Mouse (Mus musculus) testis, postnatal 10 days (tissue): ENCODE results near the gene Olfr267.

ENCODE experiments used
- DNase-seq: peaks from one replicate; pipeline ENCODE4 v3.0.0; 2021; ENCODE audit warnings: low spot score

Olfr267 gene

DNA sequence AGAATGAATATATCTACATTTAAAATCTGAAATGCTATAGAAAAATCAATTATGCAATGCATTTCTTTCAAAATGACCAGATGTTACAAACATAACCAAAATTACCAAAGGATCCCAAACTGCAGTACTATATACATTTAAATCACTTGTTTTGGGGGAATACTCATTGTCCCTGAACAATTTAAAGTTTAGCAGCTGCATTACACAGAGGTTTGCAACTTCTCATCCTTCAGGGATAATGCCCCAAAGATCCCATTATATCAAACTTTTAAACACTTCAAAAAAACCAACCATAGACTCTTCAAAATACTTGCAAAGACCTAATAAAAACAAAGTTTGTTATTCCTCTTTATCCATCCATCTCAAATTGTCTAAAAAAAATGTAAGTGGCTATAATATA is at the start of gene Olfr267:
TSS of gene Olfr267 (minus strand) at position 101 of the 400 bp plus-strand sequence.
- no peak for DNase-seq

GRCm38 (mm10) chr4:58832908-58833307 is 45.4 kb upstream of the Olfr267 start:
- no peak for DNase-seq

DNA sequence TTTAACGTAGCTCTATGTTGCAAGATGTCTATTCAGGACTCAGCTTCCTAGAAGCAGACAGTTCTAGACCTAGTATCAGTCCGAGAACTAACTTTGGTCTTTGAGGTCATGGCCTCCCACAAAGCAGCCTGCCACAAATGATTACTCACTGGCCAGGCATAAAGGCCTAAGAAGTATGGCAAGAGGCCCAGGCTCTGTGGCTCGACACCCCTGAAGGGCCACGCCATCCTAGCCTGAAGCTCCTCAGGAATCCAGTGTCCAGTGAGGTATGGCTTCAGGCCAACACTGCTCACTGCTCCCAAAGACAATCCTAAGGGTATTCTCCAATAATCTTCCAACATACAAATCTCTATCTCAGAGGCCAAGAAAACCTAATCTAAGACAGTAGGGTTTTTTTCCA is 38.4 kb upstream of the Olfr267 start:
- DNase-seq: no peak

- DNase-seq: no peak
These were observed 857 bp downstream of the Olfr267 start for GRCm38 (mm10) chr4:58786659-58787058.

DNA sequence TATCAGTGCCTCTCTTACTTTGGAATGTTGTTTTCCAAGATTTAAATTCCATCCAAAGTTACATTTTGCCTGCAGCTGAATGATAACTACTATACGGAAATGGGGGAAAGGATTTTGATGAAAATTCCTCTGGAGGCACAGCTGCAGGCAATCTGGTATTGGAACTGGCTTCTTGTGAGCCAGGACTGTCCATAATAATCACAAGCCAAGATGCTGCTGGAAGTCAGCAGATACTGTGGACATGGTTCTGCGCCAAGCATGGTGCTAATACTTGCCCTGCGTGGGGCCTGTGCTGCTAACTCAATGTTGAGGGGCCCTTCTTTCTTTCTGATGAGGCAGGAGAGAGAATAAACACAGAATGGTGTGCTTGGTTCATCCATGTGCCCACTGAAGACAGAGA is 24.1 kb downstream of the Olfr267 start:
- no peak for DNase-seq

DNA sequence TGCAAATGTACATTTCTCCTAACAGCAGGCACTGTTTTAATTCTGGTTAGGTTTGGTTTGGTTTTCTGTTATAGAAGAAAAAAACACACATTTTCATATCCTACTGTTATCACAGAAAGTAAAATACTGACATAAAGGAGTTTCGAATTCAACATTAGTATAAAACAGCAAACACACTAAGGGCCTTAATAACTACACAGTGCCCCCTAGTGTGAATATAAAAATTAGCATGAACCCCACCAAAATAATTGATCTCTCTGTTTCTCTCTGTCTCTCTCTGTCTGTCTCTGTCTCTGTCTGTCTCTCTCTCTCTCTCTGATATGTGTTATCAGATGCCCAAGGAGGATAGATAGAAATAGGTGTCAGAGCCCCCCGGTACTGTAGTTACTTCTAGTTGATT is 38.0 kb downstream of the Olfr267 start:
- no peak for DNase-seq

DNA sequence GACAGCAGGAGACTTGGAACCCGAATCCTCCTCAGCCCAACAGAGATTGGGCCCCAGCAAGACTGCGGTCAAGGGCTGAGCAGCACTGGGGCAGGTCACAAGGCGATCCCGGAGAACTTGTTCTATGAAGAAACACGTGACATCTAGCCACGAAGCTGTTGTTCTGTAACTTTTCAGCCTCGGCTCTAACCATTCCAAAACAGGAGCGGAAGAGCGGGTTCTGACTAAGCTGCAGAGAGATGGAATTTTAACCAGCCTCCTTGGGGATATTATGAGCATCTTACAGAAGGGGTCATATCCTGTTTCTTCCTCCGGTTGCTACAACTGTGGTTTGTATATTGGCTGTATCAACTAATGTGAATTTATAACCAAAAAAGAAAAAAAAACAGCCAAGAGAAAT is 38.4 kb downstream of the Olfr267 start:
- peak; percentile 47 for DNase-seq

DNA sequence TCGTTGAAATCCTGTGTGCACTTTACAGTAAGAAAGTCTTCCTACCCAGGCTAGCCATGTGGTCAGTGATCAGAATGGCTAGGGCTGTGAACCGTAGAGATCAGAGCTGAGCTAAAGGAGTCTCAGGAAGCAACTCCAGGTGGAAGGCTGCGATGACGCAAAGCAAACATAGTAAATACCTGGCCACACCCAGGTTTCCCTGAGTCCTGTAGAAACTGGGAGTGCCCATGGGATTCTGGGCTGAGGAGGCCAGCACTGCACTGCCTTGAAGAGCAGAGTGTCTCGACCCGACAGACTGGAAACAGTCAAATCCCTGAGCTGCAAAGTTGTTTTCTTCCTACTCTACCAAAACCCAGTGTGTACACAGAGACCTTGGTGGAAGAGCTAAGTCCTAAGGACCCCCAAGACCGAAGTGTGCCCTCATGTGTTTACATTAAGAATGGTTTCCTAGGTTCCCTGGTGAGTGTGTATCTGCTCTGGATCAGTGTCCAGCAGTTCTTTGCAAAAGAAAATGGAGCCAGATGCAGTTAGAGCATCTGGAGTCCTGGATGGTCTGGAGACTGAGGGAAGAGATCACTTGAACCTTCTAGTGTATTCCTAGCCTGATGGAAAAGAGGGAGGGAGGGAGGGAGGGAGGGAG is 41.8 kb downstream of the Olfr267 start:
- no peak for DNase-seq

GRCm38 (mm10) chr4:58736867-58737633 is 50.5 kb downstream of the Olfr267 start:
- no peak for DNase-seq
